Mouse (Mus musculus): ENCODE results near the gene Tlcd2. TPM values are rescaled to one million over a fixed set of nuclear protein-coding genes. Genes with fewer than 3 reads are reported as not detected.

The Tlcd2 gene
- polyA plus RNA-seq, 1 experiment from 2014 or later, result 24.2 TPM

- 72% methylated on average over 9 of the region's 9 CpGs for WGBS
- Histone ChIP-seq H3K9me3 (ENCODE audit: low read depth, low read length) (no peaks in the 10 kb centered on the region), H3K4me2 (no peak overlapping the region), H3K27ac (ENCODE audit: low read depth) (no peak overlapping the region), H3K4me1 (ENCODE audit: insufficient read depth) (peaks cover 8% of the 10 kb centered on the region), H3K4me3 (ENCODE audit: low read depth, low read length) (no peak overlapping the region), H3K9ac (no peak overlapping the region; the same call in 1 of the 2 replicates), H3K36me3 (ENCODE audit: insufficient read depth) (peaks cover 24% of the 10 kb centered on the region), H3K27me3 (ENCODE audit: insufficient read depth, low read length) (no peaks in the 10 kb centered on the region)
- no peak for TF ChIP-seq CTCF (IDR thresholded peaks at IDR 0.05; ENCODE audit: low read depth)
- ATAC-seq (ENCODE audit: insufficient read depth) (no peak), DNase-seq (no peak)
Observed at GRCm38 (mm10) chr11:75512301-75513018, 50.9 kb downstream of the Tlcd2 start.

DNA sequence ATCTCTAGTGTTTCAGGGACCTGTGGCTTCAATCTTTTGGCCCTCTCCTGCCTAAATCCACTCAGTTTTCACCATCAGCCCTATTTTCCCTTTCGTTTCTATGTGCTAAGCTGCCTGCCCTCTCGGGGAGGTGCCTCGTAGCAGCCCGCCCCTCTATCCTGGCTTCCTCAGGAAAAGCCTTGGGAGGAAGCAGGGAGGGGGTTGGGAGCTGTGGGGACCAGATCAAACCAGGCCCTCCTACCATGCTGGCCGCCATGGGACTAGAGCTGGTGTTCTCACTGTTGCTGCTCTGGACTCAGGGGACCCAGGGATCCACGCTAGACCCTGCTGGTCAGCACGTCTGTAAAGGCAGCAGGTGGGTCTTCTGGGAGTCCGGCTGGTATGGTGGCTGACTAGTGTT, 51.8 kb downstream of the Tlcd2 start, which contains the start of gene Scarf1:
Gene Scarf1, plus strand, starts transcription at position 205 of the 400 bp plus-strand sequence.
- H3K36me3 ChIP-seq (ENCODE audit: insufficient read depth), result peaks cover 15% of the 10 kb centered on the region
- no peaks in the 10 kb centered on the region for H3K27me3 ChIP-seq (ENCODE audit: insufficient read depth, low read length)
- peak within 1 kb of the TSS; percentile 2; the same call in 1 of the 2 replicates for H3K9ac ChIP-seq
- 53% methylated on average over 8 of the region's 8 CpGs for WGBS
- ATAC-seq (ENCODE audit: insufficient read depth) (no peak), DNase-seq (peak; percentile 64)
- no peak for TF ChIP-seq CTCF (IDR thresholded peaks at IDR 0.05; ENCODE audit: low read depth)
- H3K4me3 ChIP-seq (ENCODE audit: low read depth, low read length), result peak within 1 kb of the TSS; percentile 27
- peak within 1 kb of the TSS; percentile 48 for H3K4me2 ChIP-seq
- H3K27ac ChIP-seq (ENCODE audit: low read depth), result no peak within 1 kb of the TSS
- peaks cover 8% of the 10 kb centered on the region for H3K4me1 ChIP-seq (ENCODE audit: insufficient read depth)
- H3K9me3 ChIP-seq (ENCODE audit: low read depth, low read length), result no peaks in the 10 kb centered on the region

GRCm38 (mm10) chr11:75515186-75515585, 53.7 kb downstream of the Tlcd2 start:
- no peaks in the 10 kb centered on the region for H3K9me3 ChIP-seq (ENCODE audit: low read depth, low read length)
- no peaks in the 10 kb centered on the region for H3K27me3 ChIP-seq (ENCODE audit: insufficient read depth, low read length)
- 0 out of 2 replicates have a peak, but pooled peaks cover 3% of the 10 kb centered on the region for H3K36me3 ChIP-seq (ENCODE audit: insufficient read depth)
- H3K27ac ChIP-seq (ENCODE audit: low read depth), result no peak overlapping the region
- no peaks in the 10 kb centered on the region for H3K4me1 ChIP-seq (ENCODE audit: insufficient read depth)
- H3K4me2 ChIP-seq, result no peak overlapping the region
- no peak for DNase-seq
- no peak overlapping the region for H3K4me3 ChIP-seq (ENCODE audit: low read depth, low read length)
- TF ChIP-seq CTCF (IDR thresholded peaks at IDR 0.05; ENCODE audit: low read depth), result no peak
- no peak for ATAC-seq (ENCODE audit: insufficient read depth)
- 89% methylated on average over 25 of the region's 25 CpGs for WGBS
- no peak overlapping the region; the same call in 1 of the 2 replicates for H3K9ac ChIP-seq

DNA sequence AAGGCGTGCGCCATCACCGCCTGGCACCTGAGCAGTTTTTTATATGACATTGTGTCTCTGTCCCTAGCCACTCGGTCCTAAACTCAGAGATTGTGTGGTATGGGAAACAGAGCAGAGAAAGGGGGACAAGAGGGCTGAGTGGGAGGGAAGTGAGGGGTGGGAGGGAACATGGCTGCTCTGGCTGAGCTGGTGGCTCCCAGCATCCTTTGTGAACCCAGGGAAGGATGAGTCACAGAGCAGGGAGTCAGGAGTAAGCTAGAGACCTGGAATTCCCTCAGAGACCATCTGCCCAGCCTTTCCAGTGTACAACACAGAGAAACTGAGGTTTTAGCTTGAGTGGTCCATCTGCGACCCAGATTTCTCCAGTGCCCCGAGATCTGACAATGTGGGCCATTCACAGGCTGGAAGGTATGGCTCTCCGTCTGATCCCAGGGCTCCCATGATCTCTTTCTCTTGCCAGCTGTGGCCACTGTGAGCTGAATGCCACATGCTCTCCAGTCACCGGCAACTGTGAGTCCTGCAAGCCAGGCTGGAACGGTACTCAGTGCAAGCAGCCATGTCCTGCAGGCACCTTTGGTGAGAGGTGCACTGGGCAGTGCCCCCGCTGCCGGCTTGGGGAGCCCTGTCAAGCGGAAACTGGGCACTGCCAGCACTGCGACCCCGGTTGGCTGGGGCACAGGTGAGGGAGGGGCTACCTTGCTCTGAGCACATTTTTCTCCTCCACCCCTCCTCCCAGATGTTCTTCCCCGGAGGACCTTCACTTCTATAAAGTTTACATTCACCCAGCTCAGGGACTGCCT, 58.5 kb downstream of the Tlcd2 start:
- Histone ChIP-seq H3K4me3 (ENCODE audit: low read depth, low read length) (no peak overlapping the region), H3K36me3 (ENCODE audit: insufficient read depth) (no peaks in the 10 kb centered on the region), H3K9me3 (ENCODE audit: low read depth, low read length) (no peaks in the 10 kb centered on the region), H3K4me1 (ENCODE audit: insufficient read depth) (no peaks in the 10 kb centered on the region), H3K4me2 (no peak overlapping the region), H3K27ac (ENCODE audit: low read depth) (no peak overlapping the region), H3K9ac (no peak overlapping the region; the same call in 1 of the 2 replicates), H3K27me3 (ENCODE audit: insufficient read depth, low read length) (no peaks in the 10 kb centered on the region)
- ATAC-seq (ENCODE audit: insufficient read depth), result no peak
- DNase-seq, result no peak
- 70% methylated on average over 15 of the region's 15 CpGs for WGBS
- no peak for TF ChIP-seq CTCF (IDR thresholded peaks at IDR 0.05; ENCODE audit: low read depth)

MicroRNAs within 50 kb of the gene (microRNA counts, 519-probe panel; counts per million panel counts)
- 4,006 counts per million, percentile 82 among the panel's probes with 10 or more counts for microRNA mmu-miR-22

Small RNA genes lying within 50 kb of the gene (microRNA-seq; reads per million reads assigned to microRNA genes)
- gene Mir22 (ENCODE audit: borderline number of aligned reads), result 3,128 reads per million, percentile 84 among the genes with 10 or more reads in this experiment

Other genes starting within 250 kb of the Tlcd2 start
- gene Rpa1, start 113.4 kb upstream of the Tlcd2 start, polyA plus RNA-seq (2014; fragmentation: Nextera tagmentation; extraction: Ambion mirVana), result 185 and 186 TPM in 2 replicates
- gene Smyd4, start 113.3 kb upstream of the Tlcd2 start, polyA plus RNA-seq (2014; fragmentation: Nextera tagmentation; extraction: Ambion mirVana), result 14.2 and 17.3 TPM in 2 replicates
- gene Serpinf1, start 39.0 kb upstream of the Tlcd2 start, polyA plus RNA-seq (2014; fragmentation: Nextera tagmentation; extraction: Ambion mirVana), result 41.7 and 44.6 TPM in 2 replicates
- gene Serpinf2, start 22.1 kb upstream of the Tlcd2 start, polyA plus RNA-seq (2014; fragmentation: Nextera tagmentation; extraction: Ambion mirVana), result 0.24 TPM in 1 of 2 replicates, not detected in the other
- 4.1 and 4.6 TPM in 2 replicates for gene Wdr81, start 7.0 kb upstream of the Tlcd2 start, polyA plus RNA-seq (2014; fragmentation: Nextera tagmentation; extraction: Ambion mirVana)
- gene Prpf8, start 25.1 kb downstream of the Tlcd2 start, polyA plus RNA-seq (2014; fragmentation: Nextera tagmentation; extraction: Ambion mirVana), result 96.9 and 104 TPM in 2 replicates
- 0.43 and 0.58 TPM in 2 replicates for gene Rilp, start 48.4 kb downstream of the Tlcd2 start, polyA plus RNA-seq (2014; fragmentation: Nextera tagmentation; extraction: Ambion mirVana)
- gene Scarf1, start 51.8 kb downstream of the Tlcd2 start, polyA plus RNA-seq (2014; fragmentation: Nextera tagmentation; extraction: Ambion mirVana), result 11.6 and 15.2 TPM in 2 replicates
- 4.0 and 6.4 TPM in 2 replicates for gene Slc43a2, start 70.0 kb downstream of the Tlcd2 start, polyA plus RNA-seq (2014; fragmentation: Nextera tagmentation; extraction: Ambion mirVana)
- gene Pitpna, start 126.4 kb downstream of the Tlcd2 start, polyA plus RNA-seq (2014; fragmentation: Nextera tagmentation; extraction: Ambion mirVana), result 84.7 and 89.6 TPM in 2 replicates
- gene Inpp5k, start 169.3 kb downstream of the Tlcd2 start, polyA plus RNA-seq (2014; fragmentation: Nextera tagmentation; extraction: Ambion mirVana), result 23.1 and 24.9 TPM in 2 replicates
- gene Myo1c, start 188.8 kb downstream of the Tlcd2 start, polyA plus RNA-seq (2014; fragmentation: Nextera tagmentation; extraction: Ambion mirVana), result 52.3 and 56.5 TPM in 2 replicates
- 109 and 116 TPM in 2 replicates for gene Crk, start 217.5 kb downstream of the Tlcd2 start, polyA plus RNA-seq (2014; fragmentation: Nextera tagmentation; extraction: Ambion mirVana)

Measured in lung, embryonic 14.5 days (tissue).